Mouse (Mus musculus) brown adipose tissue, adult 24 weeks (tissue): ENCODE results near the gene Nrcam. TPM values are rescaled to one million over a fixed set of nuclear protein-coding genes. Genes with fewer than 3 reads are reported as not detected.

Experiments
- H3K27ac ChIP-seq: fragments of 200-500 bp; replicated peaks from 2 replicates; pipeline ENCODE4 v1.5.1; 2012; ENCODE audit warnings: low read depth, mild to moderate bottlenecking, low read length
- H3K4me1 ChIP-seq: fragments of 200-500 bp; 2 replicates; pipeline ENCODE4 v1.6.1; 2012; ENCODE audit warnings: low read length, mixed read lengths; ENCODE audit not compliant: control insufficient read depth, insufficient read depth, insufficient read length
- H3K4me3 ChIP-seq: fragments of 200-500 bp; 2 replicates; pipeline ENCODE4 v1.5.1; 2012; ENCODE audit warnings: low read depth, mild to moderate bottlenecking, low read length, moderate library complexity; ENCODE audit not compliant: insufficient read depth
- polyA plus RNA-seq: library from polyadenylated mRNA; stranded (reverse); fragments of >200 nt; gene quantifications from 2 replicates; pipeline ENCODE4 v1.2.4, GENCODE M21; 2012; ENCODE audit not compliant: missing spikeins, insufficient read depth, insufficient read length

Nrcam gene
- polyA plus RNA-seq, 1 experiment: 0.55 TPM

DNA sequence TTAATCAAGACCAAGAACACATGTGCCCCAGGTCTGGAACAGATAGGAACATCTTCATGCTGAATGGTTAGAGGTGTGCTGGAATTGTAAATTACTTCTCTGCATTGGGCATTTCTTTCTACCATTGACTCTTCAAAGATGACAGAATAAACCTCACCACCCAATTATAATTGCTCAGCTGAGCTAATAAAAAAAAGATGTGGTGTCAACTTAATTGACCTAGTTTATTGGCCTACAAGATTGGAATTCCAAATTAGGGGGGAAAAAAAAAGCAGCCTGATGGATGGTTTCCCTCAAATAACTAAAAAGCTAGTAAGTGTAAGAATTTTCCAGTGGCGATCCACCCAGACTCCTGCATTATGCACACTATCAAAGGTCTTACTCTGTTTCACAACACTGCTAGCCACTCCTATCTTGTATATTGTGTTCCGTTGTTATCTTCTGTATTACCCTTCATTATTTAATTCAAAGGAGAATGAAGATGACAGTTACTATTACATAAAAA lies 8.5 kb downstream of the Nrcam start:
- Histone ChIP-seq H3K4me1 (no peaks in the 10 kb centered on the region), H3K4me3 (no peak overlapping the region), H3K27ac (no peak overlapping the region)

DNA sequence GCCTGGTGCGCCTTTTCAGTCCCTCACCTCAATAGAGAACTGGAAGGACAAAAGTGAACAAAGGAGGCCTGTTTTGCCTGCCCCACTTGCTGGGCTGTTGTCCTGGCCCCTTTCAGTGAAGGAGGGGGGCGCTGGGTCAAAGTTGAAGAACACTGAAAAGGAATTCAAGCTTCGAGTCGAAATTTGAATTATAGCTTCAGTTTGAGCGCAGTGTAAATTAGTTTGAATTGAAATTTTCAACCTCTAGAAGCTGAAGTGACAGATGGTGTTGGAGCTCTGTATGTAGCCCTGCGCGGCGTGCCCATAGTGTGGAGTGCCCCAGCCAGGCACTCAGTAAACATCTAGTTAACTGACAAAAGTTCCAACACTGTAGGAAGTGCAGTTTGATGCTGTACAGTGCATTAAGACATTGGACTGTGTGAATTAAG lies 9.5 kb downstream of the Nrcam start:
- Histone ChIP-seq H3K4me1 (no peaks in the 10 kb centered on the region), H3K4me3 (no peak overlapping the region), H3K27ac (no peak overlapping the region)

DNA sequence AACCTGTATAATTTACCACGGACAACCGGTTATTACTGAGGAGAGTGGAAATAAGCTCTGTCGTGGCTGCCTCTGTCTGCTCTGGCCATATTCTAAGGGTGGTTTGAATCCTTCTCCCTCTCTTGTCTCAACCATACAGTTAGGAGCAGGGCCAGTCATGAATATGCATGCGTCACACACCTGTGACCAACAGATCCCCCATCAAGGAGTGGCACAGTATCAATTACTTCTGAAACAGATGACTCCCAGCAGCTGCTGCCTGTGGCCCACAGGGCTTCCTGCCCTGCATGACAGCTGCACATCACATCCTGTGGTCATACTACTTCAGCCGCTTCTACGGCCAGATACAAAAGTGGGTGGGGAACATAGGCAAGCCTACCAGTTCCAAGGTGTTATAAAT lies 15.4 kb downstream of the Nrcam start:
- Histone ChIP-seq H3K4me1 (no peaks in the 10 kb centered on the region), H3K27ac (no peak overlapping the region), H3K4me3 (no peak overlapping the region)

GRCm38 (mm10) chr12:44345251-44345650 lies 16.6 kb downstream of the Nrcam start:
- Histone ChIP-seq H3K4me1 (no peaks in the 10 kb centered on the region), H3K4me3 (no peak overlapping the region), H3K27ac (no peak overlapping the region)

- no peak overlapping the region for H3K4me3 ChIP-seq
- no peak overlapping the region for H3K27ac ChIP-seq
- no peaks in the 10 kb centered on the region for H3K4me1 ChIP-seq
These were observed 17.5 kb downstream of the Nrcam start for GRCm38 (mm10) chr12:44346143-44346542.

DNA sequence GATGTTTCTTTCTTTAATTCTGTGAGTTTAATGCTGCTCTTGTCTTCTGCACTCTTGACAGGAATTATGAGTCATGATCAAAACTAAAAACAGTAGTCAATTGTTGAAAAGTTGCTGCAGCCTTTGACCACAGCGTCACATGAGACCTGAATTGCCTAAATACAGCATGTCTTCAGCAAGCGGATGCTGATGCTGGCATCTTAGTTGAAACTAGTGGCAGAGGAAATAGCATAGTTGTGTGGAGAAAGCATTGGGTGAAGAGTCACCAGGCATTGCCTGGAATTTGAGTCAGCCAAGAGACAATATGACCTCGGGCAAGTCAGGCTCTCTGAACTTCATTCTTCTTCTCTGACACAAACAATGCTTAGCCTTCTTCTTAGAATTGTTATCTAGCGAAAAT lies 26.4 kb downstream of the Nrcam start:
- no peak overlapping the region for H3K4me3 ChIP-seq
- no peaks in the 10 kb centered on the region for H3K4me1 ChIP-seq
- no peak overlapping the region for H3K27ac ChIP-seq

DNA sequence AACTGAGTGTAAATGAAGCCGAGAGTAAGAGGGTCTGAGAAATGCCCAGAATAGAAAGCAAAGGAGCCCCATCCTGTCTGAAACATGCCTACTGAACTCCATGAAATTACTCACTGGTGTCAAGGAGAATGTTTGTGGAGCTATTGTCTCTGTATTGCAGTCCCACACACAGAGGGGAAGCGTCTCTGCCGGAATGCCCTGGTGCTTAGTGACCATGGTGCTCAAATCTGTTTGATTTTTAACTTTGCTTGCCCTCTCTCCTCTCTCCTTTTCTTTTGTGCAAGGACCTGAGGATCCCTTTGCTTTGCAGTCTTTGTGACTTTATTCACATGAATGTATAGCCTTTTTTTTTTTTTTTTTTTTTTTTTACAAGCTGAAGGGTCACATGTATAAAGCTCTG lies 28.8 kb downstream of the Nrcam start:
- Histone ChIP-seq H3K4me3 (no peak overlapping the region), H3K4me1 (no peaks in the 10 kb centered on the region), H3K27ac (no peak overlapping the region)

GRCm38 (mm10) chr12:44357881-44358280 lies 29.2 kb downstream of the Nrcam start:
- Histone ChIP-seq H3K4me3 (no peak overlapping the region), H3K27ac (no peak overlapping the region)

GRCm38 (mm10) chr12:44371076-44371710 lies 42.5 kb downstream of the Nrcam start:
- H3K27ac ChIP-seq: no peak overlapping the region
- no peaks in the 10 kb centered on the region for H3K4me1 ChIP-seq
- H3K4me3 ChIP-seq: no peak overlapping the region

More at GRCm38 (mm10) chr12:44357881-44358280, 29.2 kb downstream of the Nrcam start:
- H3K4me1 ChIP-seq: no peaks in the 10 kb centered on the region

- H3K4me3 ChIP-seq: no peak overlapping the region
- no peaks in the 10 kb centered on the region for H3K4me1 ChIP-seq
- H3K27ac ChIP-seq: no peak overlapping the region
These were observed 47.3 kb downstream of the Nrcam start for GRCm38 (mm10) chr12:44375956-44376355.

DNA sequence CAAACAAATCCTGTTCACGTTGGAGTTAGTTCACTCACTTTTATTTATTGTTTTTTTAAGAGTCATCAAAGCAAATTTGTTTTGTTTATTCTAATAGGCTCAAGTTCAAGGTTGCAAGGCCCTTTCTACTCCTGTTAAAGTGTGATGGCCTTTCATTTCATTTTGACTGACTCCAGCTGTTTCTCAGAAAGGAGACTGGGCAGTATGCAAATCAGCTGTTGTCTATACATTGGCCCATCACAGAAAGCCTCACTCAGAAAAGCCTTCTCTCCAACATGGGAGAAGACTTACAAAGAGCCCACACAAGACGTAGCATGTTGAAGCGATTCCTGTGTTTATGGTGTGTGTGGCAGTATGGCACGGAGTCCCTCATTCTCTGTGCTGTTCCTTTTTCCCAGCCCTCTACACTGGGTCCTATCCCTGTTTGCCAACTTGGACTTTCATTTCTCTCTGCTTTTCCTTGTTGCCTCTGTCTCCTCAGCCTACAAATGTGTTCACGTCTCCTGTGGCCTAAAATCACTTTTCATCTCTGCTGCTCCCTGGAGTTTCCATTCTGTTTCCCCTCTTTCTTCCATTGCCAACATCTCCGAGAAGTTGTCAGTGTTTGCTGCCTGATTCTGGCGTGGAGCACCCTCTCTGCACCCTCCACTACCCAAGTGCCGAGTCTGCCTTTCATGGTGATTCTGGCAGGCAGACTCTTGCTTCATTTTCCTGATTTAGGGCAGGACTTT lies 49.9 kb downstream of the Nrcam start:
- Histone ChIP-seq H3K4me1 (no peaks in the 10 kb centered on the region), H3K4me3 (no peak overlapping the region), H3K27ac (no peak overlapping the region)

DNA sequence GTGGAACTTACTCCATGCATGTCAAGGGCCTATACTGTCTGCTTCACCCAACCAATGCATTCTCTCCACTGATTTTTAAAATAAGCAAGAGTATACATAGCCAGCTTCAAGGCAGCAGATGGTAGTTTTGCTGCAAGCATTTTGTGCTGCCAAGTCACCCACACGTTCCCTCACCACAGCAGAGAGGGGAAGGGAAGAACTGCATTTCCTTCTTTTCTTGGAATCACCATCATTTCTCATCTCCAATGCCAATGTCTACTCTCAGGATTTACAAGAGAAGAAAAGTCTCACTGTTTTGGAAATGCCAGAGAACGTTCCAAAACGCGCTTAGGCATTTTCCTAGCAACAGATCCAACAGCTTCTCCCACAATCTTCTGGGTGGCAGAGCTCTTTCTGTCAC lies 52.1 kb downstream of the Nrcam start:
- Histone ChIP-seq H3K4me1 (no peaks in the 10 kb centered on the region), H3K4me3 (no peak overlapping the region), H3K27ac (no peak overlapping the region)

DNA sequence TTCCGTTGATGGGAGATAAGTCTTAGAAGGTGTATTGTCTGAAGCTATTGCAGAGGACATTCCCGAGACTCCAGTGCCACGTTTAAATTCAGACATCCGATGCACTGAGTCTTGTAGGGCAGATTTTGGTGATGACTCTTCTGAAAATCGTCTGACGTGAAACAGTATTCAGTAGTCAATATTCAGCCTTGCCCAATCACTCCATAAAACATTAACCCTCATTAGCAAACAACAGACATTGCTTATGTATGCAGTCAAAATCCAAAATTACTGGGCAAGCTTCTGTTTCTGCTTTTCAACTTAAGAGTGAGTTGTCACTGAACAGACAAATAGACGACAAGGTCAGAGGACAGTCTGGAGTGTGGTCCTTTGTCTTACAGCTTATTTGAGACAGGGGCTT lies 57.7 kb downstream of the Nrcam start:
- no peaks in the 10 kb centered on the region for H3K4me1 ChIP-seq
- H3K27ac ChIP-seq: no peak overlapping the region
- H3K4me3 ChIP-seq: no peak overlapping the region

- no peak overlapping the region for H3K4me3 ChIP-seq
- no peaks in the 10 kb centered on the region for H3K4me1 ChIP-seq
- no peak overlapping the region for H3K27ac ChIP-seq
These were observed 59.5 kb downstream of the Nrcam start for GRCm38 (mm10) chr12:44388220-44388619.

- Histone ChIP-seq H3K4me3 (no peak overlapping the region), H3K27ac (no peak overlapping the region)
These were observed 61.9 kb downstream of the Nrcam start for GRCm38 (mm10) chr12:44390391-44391137.

More at GRCm38 (mm10) chr12:44390391-44391137, 61.9 kb downstream of the Nrcam start:
- no peaks in the 10 kb centered on the region for H3K4me1 ChIP-seq
